In the genomic region with DNA sequence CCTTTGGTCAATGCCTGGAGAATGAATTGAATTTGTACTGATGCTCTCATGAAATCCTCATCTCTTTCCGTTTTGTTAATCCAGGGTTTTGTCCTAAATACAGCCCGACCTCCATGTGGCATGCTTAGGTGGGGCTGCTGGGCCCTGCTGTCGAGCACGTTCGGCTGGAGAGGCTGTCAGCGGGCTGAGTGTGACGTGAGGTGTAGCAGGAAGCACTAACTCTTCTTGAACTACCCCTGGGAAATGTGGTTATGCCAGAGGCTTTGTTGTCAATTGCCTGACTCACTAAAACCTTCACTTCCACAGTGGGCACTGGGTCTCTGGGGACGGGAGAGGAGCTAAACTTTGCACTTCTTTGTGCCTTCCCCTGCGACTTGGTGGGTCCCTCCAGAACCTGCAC, we compare ENCODE assay signal across 23 mouse cellular contexts. TPM values are rescaled to one million over a fixed set of nuclear protein-coding genes. Genes with fewer than 3 reads are reported as not detected.
DNase-seq lines count a peak whose midpoint lies in the region; ATAC-seq and TF ChIP-seq lines count a peak whose summit lies in the region.
"Had no signal": no experiment of that assay in that cellular context is flagged by ENCODE, and none has a peak within 500 bp of the region (broad histone marks: within the 10 kb centered on the region; RNA-seq: fewer than 3 reads in every experiment).

No protein-coding gene starts in this region.

- no peaks in the 10 kb centered on the region for H3K79me2 ChIP-seq in CH12.LX (replicated peaks; ENCODE audit: control insufficient read depth, extremely low read depth, insufficient read depth, poor library complexity, severe bottlenecking)

- TF ChIP-seq CTCF in CH12.LX (conservative IDR thresholded peaks at IDR 0.05 in 1 of 2, IDR thresholded peaks at IDR 0.05 in 1 of 2; ENCODE audit: low read depth in 2 of 2, low read length in 2 of 2) = no peak

- peaks cover 10% of the 10 kb centered on the region; the same call in 1 of the 2 replicates for H3K4me1 ChIP-seq in heart, embryonic 12.5 days (replicated peaks)
- H3K4me1 ChIP-seq in CH12.LX (ENCODE audit: control insufficient read depth in 1 of 2, insufficient read depth in 2 of 2) = peaks cover 8 to 13% of the 10 kb centered on the region in 2 experiments
- H3K4me1 ChIP-seq: forebrain, embryonic 10.5 days; hindbrain, embryonic 15.5 days; midbrain, embryonic 13.5 days; neural tube, embryonic 12.5 days had no signal

- peaks cover 4% of the 10 kb centered on the region; the same call in 1 of the 2 replicates for H3K9me3 ChIP-seq in heart, embryonic 12.5 days (replicated peaks)
- peaks cover 4% of the 10 kb centered on the region for H3K9me3 ChIP-seq in CH12.LX (replicated peaks; ENCODE audit: low read length)
- H3K9me3 ChIP-seq: forebrain, embryonic 10.5 days; hindbrain, embryonic 15.5 days; liver, embryonic 13.5 days; lung, embryonic 15.5 days; midbrain, embryonic 13.5 days; neural tube, embryonic 12.5 days had no signal

- TF ChIP-seq EP300 in CH12.LX (IDR thresholded peaks at IDR 0.05; ENCODE audit: low read length) = no peak

- no peak for TF ChIP-seq RAD21 in CH12.LX (IDR thresholded peaks at IDR 0.05; ENCODE audit: low read depth, low read length)

- H3K4me3 ChIP-seq in heart, embryonic 12.5 days = no peak overlapping the region
- no peak overlapping the region for H3K4me3 ChIP-seq in CH12.LX (replicated peaks in 1 of 3; ENCODE audit: low read depth in 2 of 3, low read length in 2 of 3, poor library complexity in 1 of 3)
- H3K4me3 ChIP-seq: forebrain, embryonic 10.5 days; hindbrain, embryonic 15.5 days; liver, embryonic 13.5 days; lung, embryonic 15.5 days; megakaryocyte, embryonic 14.5 days; midbrain, embryonic 13.5 days; neural tube, embryonic 12.5 days had no signal

- 36% methylated on average over 9 of the region's 9 CpGs for WGBS in heart, embryonic 12.5 days

- DNase-seq in heart, adult 8-10 months (ENCODE audit: low spot score) = no peak
- peak; percentile 53 for DNase-seq in thymus, postnatal 0 days (ENCODE audit: low spot score)
- no peak for DNase-seq in thymus, adult 18-20 months
- DNase-seq in CH12.LX (ENCODE audit: extremely low read depth) (peak; percentile 66), adipocyte (ENCODE audit: low spot score) (no peak)
- DNase-seq in naive thymus-derived CD4-positive, alpha-beta T cell, adult 2 months (ENCODE audit: low read depth) = peak; percentile 8
- no peak for DNase-seq in left cerebral cortex, postnatal 14 days (ENCODE audit: low spot score in 2 of 2)
- DNase-seq: adrenal gland, postnatal 14 days; cerebellum, adult 9-11 months; gastrocnemius, postnatal 10 days; kidney, adult 2 months; liver, embryonic 13.5 days; lung, postnatal 36 days; right cerebral cortex, postnatal 14 days had no signal

- TF ChIP-seq POLR2A in CH12.LX (IDR thresholded peaks at IDR 0.05; ENCODE audit: low read depth, low read length) = no peak

- in situ Hi-C loops in CH12.LX (cut with MboI; ENCODE audit: low pct_ligation_motif_present, low pct_unique_long_range_greater_than_20kb, low sequenced_read_pairs) = no loop called here

- peak overlapping the region; percentile 42 for H3K27ac ChIP-seq in heart, embryonic 12.5 days (ENCODE audit: poor library complexity, severe bottlenecking)
- H3K27ac ChIP-seq in CH12.LX (ENCODE audit: insufficient read depth, low read depth) = no peak overlapping the region
- H3K27ac ChIP-seq: forebrain, embryonic 10.5 days; hindbrain, embryonic 15.5 days; kidney, postnatal 0 days; liver, embryonic 13.5 days; lung, embryonic 15.5 days; midbrain, embryonic 13.5 days; neural tube, embryonic 12.5 days had no signal

- H3K4me2 ChIP-seq in heart, embryonic 12.5 days = peak overlapping the region; percentile 3; the same call in 1 of the 2 replicates
- peak overlapping the region; percentile 30; the same call in 1 of the 2 replicates for H3K4me2 ChIP-seq in CH12.LX (ENCODE audit: insufficient read depth, low read depth, poor library complexity, severe bottlenecking)
- H3K4me2 ChIP-seq: hindbrain, embryonic 15.5 days; liver, embryonic 13.5 days; lung, embryonic 15.5 days; midbrain, embryonic 13.5 days; neural tube, embryonic 12.5 days had no signal

- no peaks in the 10 kb centered on the region for H3K27me3 ChIP-seq in heart, embryonic 12.5 days (replicated peaks)
- peaks cover 10% of the 10 kb centered on the region for H3K27me3 ChIP-seq in CH12.LX (replicated peaks)
- H3K27me3 ChIP-seq: hindbrain, embryonic 15.5 days; liver, embryonic 13.5 days; lung, embryonic 15.5 days; midbrain, embryonic 13.5 days; neural tube, embryonic 12.5 days had no signal

- intact Hi-C loops in left cerebral cortex, postnatal 14 days (cut with DNase I) = no loop called here

- H3K36me3 ChIP-seq in heart, embryonic 12.5 days = peaks cover 12% of the 10 kb centered on the region
- no peaks in the 10 kb centered on the region for H3K36me3 ChIP-seq in CH12.LX (replicated peaks in 1 of 2; ENCODE audit: control insufficient read depth in 1 of 2, insufficient read depth in 1 of 2, low read length in 1 of 2)
- H3K36me3 ChIP-seq: liver, embryonic 13.5 days; lung, embryonic 15.5 days had no signal

- dilution Hi-C loops in CH12.LX (cut with MboI; ENCODE audit: extremely low pct_ligation_motif_present, extremely low pct_unique_long_range_greater_than_20kb, low sequenced_read_pairs) = no loop called here

- ATAC-seq in heart, embryonic 12.5 days (ENCODE audit: insufficient number of reproducible peaks, low FRiP score) = peak; percentile 63
- ATAC-seq: forebrain, embryonic 16.5 days; midbrain, embryonic 13.5 days had no signal

- no peak overlapping the region for H3K9ac ChIP-seq in heart, embryonic 12.5 days
- H3K9ac ChIP-seq in CH12.LX (ENCODE audit: insufficient read depth, low read depth) = no peak overlapping the region
- H3K9ac ChIP-seq: hindbrain, embryonic 15.5 days; liver, embryonic 13.5 days; lung, embryonic 15.5 days; midbrain, embryonic 13.5 days; neural tube, embryonic 12.5 days had no signal

TF ChIP-seq in CH12.LX, 34 proteins besides CTCF, POLR2A, EP300 and RAD21:
- 0 out of 2 replicates have a peak, but pooled peaks have one; percentile 12 for TF ChIP-seq MEF2A (IDR thresholded peaks at IDR 0.05; ENCODE audit: borderline replicate concordance, low read depth, low read length)
- TF ChIP-seq ETS1 (conservative IDR thresholded peaks at IDR 0.05; ENCODE audit: low read depth, low read length) = peak; percentile 42
- peak; percentile 78 for TF ChIP-seq BHLHE40 (IDR thresholded peaks at IDR 0.05; ENCODE audit: low read depth, low read length)
- TF ChIP-seq SMC3 (IDR thresholded peaks at IDR 0.05; ENCODE audit: low read depth, low read length) = no peak
- TF ChIP-seq MXI1 (IDR thresholded peaks at IDR 0.05; ENCODE audit: low read depth, low read length) = peak; percentile 9; the same call in 1 of the 2 replicates
TF ChIP-seq in CH12.LX: peak in this region for 4.

RNA-seq across cellular contexts. Expression of gene Mrpl35, which starts 38.4 kb away (rescaled TPM):
- polyA plus RNA-seq in heart, embryonic 12.5 days (2016; fragmentation: Nextera tagmentation; extraction: Ambion mirVana) = 50.0 and 53.5 TPM in 2 replicates
- total RNA-seq in heart, adult 8-10 months (2022) = 10 to 100 TPM; 44.3 to 51.9 (median 48.7) TPM
- polyA plus RNA-seq in thymus, postnatal 0 days (2015; fragmentation: Nextera tagmentation; extraction: Ambion mirVana) = 87.0 and 95.4 TPM in 2 replicates
- total RNA-seq in CH12.LX (2012; rRNA removed) (35.8 and 36.3 TPM in 2 replicates), CH12.LX (2014; rRNA removed) (54.2 and 70.2 TPM in 2 replicates)
- 82.7 and 85.1 TPM in 2 replicates for polyA plus RNA-seq in CH12.LX (2012; ENCODE audit: insufficient read length, low read depth)
- total RNA-seq in left cerebral cortex, postnatal 14 days (2021) = 10 to 100 TPM; 31.3 to 32.3 TPM

RNA-seq across cellular contexts. Expression of gene Immt, which starts 42.8 kb away (rescaled TPM):
- polyA plus RNA-seq in heart, embryonic 12.5 days (2016; fragmentation: Nextera tagmentation; extraction: Ambion mirVana) = 279 and 297 TPM in 2 replicates
- 100 to 1,000 TPM; 620 to 631 (median 628) TPM for total RNA-seq in heart, adult 8-10 months (2022)
- 151 and 157 TPM in 2 replicates for polyA plus RNA-seq in thymus, postnatal 0 days (2015; fragmentation: Nextera tagmentation; extraction: Ambion mirVana)
- 97.5 and 126 TPM in 2 replicates for total RNA-seq in CH12.LX (2012; rRNA removed)
- total RNA-seq in CH12.LX (2014; rRNA removed) = 156 and 161 TPM in 2 replicates
- polyA plus RNA-seq in CH12.LX (2012; ENCODE audit: insufficient read length, low read depth) = 146 and 156 TPM in 2 replicates
- 100 to 1,000 TPM; 137 to 141 TPM for total RNA-seq in left cerebral cortex, postnatal 14 days (2021)

Comparison
In these comparisons a context has a peak if more than half of its experiments do, and no peak if none do; other contexts are left out.
1. DNase-seq: peak in thymus, postnatal 0 days (single experiment), CH12.LX (single experiment) and naive thymus-derived CD4-positive, alpha-beta T cell, adult 2 months (single experiment); none in heart, adult 8-10 months (single experiment), thymus, adult 18-20 months (0 of 2), adipocyte (single experiment) and left cerebral cortex, postnatal 14 days (0 of 2).